Mouse (Mus musculus) urinary bladder, postnatal 14 days (tissue): ENCODE results near the gene Usp46.
"Not testable (repeated sequence)": the region's sequence is repeated elsewhere in the genome, so short reads cannot be mapped to it uniquely, and the experiment has no call there.

ENCODE experiments used
- DNase-seq: peaks from one replicate; pipeline ENCODE4 v3.0.0; 2021; ENCODE audit warnings: low spot score

Gene Usp46

DNA sequence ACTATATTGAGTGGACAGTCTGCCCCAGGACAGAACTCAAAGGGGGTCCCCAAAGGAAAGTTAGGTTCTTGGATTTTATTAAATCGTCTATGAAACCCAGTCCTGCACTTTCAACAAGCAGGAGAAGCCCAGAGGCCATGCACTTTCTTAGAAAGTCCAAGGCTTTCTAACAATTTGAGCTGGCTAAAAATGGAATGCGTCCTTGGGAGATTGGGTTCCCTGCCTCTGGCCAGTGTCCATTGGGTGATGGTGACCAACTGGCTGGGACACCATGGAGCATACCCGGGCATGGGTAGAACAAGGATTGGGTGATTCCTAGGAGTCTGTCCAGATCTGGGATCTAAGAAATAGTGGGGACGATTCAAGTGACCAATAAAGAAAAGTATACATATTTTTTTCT lies 47.7 kb downstream of the Usp46 start:
- DNase-seq: no peak

DNA sequence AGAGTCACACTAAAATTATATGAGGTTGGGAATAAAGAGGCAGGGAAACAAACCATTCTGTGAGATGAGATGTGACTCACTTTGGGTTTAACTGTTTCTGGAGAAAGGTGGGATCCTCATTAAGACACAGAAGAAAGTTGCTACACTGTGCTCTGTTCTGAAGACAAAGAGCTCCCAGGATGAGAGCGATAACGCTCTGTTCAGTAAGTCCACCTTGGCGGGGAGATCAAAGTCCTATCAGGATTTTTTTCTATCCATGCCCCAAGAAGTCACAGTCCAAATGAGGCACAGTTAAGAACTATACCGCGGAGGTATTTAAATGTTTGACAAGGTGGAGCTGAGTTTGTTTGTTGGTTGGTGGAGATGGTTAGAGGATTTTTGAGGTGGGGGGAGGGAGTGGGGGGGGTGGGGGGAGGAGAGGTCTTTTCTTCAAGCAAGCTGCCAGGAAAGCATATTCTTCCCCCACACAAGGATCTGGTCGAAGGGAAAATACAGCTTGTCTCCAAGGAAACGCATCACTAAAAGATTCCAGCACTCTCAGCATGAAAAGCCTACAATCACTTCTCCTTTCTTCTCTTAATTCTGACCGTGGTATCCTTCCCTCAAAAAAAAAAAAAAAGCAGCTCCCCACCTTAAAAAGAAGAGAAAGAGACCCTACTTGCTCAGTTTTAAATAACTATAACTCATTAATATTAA lies 49.2 kb downstream of the Usp46 start:
- no peak for DNase-seq

DNA sequence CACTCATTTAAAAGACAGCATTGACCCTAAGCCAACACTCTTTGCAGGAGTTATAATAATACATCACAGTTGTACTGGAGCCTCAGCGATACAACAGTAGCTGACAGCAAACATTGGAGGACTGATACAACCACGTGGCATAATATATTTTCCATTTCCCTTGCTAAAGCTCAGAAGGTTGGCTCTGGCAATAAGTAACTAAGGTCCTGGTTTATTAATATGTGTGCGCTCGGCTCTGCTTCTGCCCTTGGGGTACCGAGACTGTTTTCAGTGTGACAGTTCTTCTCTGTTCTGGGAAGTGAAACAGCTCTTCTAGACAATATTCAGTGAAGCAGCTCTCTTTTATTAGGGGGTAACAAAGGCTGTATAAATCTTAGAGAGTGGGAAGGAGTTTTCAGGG lies 50.7 kb downstream of the Usp46 start:
- no peak for DNase-seq

DNA sequence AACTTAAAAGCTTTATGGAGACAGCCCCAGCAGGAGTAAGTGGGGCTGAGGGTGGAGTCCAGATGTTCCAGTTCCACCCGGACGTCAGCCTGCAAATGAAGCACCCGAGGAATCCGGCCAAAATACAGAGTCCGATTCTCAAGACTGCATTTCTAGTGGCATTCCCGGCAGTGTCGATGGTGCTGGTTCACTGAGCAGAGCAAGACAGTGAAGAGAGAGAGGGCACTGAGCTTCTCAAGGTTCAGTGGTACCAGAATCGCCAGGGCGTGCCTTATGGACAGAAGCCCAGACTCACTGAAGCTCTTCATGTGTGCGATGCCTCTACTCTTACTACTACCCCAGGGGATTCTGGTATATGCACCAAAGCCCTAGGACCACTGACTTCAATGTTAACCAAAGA lies 56.6 kb downstream of the Usp46 start:
- DNase-seq: no peak

DNA sequence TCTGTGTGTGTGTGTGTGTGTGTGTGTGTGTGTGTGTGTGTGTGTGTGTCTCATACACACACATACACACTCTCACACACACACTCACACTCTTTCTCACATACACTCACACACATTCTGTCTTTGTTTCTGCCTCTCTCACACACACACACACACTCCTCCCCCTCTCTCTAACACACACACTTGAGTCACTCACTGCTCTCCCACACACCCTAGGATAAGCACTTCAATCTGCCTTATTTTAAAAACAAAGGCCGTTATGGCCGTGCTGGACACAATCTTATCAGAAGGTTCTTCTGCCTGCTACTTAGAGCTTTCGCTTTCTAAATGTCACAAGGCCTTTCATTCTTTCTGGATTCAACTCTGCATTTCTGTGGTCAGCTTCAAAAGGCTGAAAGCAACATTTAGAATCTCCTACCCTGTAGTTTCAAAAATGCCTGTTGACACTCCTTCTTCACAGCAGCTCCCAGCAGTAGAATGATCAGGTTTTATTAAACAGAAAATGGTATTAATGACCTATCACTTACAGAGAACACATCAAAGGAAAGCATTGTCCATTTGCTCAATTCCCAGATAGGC lies 60.6 kb downstream of the Usp46 start:
- no peak for DNase-seq

DNA sequence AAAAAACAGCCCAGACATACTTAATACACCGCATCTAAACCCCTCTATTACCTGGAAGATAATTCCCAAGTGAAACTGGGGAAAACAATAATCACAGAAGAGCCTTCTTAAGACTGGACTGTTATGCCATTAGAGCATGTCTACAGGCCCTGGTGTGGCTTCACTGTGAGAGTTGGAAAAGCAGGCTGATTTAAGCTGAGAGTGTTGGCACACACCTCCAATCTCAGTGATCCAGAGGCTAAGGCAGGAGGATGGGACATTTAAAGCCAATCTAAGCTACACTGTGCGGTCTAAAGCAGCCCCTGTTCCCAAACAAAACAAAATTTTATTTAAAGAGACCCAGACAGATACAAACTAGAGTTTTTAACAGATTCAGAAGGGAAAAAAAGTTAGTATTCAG lies 62.3 kb downstream of the Usp46 start:
- no peak for DNase-seq

DNA sequence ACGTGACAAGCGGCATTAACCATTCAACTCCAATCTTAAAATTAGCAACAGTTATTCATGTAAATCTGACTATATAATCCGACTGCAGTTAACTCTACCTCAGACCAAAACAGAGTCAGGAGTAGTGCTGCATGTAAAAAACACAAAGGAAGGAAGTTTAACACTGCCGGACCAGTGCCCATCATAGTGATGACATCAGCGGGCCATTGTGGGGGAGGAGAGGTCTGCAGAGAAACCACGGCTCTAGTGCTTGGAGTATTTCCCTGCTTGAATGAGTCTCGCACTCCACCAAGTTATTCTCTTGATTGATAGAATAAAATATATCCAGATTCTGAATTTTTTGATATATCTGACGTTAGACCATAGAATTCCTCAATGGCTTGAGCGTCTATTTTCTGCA lies 66.5 kb downstream of the Usp46 start:
- DNase-seq: no peak

DNA sequence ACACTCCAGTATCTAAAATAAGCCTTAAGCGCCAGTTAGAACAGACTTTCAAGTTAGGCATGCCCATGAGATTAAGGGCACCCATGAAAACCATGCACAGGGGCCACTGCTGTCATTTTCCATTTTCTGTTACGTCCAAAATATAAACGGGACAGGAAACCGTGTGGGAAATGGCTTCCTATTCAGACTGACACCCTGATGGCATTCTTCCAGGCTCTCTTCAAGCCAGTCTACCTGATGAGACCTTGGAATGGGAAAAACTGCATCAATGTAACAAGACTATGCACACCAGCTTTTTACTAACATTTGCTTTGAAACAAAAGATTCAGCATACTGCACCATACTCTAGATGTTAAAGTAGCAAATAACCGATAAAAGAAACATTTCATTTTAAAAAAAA lies 69.3 kb downstream of the Usp46 start:
- DNase-seq: no peak

DNA sequence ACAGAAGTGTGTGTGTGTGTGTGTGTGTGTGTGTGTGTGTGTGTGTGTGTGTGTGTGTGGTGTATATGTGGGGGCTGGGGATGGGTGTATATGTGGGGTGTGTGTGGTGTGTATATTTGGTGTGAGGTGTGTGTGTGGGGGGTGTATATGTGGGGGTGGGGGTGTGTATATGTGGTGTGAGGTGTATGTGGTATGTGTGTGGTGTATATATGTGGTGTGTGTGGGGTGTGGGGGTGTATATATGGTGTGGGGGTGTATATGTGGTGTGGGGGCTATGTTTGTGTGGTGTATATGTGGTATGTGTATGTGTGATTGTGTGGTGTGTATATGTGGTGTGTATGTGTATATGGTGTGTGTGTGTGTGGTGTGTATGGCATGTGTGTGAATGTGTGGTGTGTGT lies 73.4 kb downstream of the Usp46 start:
- no peak for DNase-seq

DNA sequence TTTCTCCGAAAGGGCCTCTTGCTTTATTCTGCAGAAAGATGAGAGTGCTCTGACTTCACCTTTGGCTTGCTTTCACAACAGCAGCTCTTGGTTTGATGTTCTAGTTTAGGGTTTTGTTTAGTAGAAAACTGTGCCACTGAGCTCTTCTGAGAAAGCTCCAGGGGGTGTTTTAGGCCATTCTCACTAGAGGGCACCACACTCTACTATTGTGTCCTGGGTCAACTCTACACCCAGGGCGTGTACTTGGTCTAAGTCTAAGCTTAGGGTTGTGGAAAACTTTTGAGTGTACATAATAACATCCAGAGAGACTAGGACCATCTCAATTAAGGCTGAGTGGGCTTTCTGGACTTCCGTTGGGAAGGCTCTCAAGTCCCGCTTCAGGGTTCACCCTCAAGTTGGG lies 74.7 kb downstream of the Usp46 start:
- DNase-seq: peak; percentile 22

DNA sequence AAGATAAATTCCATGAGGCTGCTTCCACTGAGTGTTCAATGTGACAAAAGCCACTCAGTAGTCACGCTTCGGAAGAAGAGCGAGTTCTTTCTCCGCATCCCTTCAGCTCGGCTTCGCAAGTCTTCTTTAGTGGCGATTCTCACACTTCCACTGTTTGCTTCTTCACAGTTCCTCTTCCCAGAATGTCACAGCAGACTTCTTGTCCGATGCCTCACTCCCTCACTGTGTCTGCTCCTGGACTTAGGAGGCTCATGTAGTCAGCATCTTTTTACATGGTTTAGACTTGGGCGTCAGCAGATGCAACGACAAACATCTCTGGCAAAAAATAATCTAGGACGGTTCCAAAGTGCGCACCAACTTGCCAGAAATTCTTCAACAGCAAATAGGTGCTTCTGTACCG lies 75.9 kb downstream of the Usp46 start:
- DNase-seq: no peak

DNA sequence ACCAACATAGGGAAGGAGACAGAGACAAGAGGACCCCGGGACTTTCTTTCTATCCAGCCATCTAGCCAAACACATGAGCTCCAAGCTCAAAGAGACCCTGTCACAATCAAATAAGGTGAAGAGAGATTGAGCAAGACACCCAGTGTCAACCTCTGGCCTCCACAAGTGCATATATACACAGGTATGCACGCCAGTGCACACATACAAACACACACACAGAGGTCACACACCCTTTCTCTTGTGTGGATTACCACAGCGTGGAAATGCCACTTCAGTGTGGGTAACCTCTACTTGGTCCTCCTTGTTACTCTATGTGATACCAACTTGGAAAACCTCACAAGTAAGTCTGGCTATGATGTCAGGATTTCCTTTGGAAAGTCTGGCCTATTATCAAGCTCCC lies 78.7 kb downstream of the Usp46 start:
- no peak for DNase-seq

DNA sequence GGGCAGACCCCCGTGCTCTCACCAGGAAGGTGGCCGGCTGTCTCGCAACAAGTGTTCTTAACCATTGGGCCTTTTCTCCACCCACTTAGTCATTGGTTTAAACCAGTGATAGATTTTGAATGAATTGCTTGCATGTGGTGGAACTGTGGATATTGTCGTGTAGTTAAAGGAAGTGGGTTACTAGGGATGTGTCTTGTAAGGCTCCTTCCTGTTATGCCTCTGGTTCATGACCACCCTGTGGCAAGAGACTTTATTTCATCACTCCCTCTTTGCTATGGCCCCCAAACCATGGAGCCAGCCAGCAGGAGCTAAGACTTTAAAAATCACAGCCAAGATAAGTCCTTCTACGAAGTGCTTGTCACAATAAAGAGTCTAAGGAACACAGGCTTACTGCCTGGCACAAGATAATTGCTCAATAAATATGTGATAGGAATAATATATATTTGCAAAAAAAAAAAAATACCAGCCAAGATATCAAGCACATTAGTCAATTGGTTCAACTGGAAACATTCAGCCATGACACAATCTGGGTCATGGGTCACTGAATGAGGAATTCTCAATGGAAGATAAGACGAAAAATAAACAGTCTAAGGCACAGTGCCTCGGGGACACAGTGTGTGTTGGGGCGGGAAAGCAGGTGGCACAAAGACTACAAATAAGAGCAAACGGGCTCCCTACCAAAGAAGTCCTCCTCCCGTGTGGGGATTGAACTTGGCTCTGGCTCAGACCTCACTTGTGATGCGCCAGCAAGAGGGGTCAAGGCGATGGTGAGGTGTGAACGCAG lies 80.3 kb downstream of the Usp46 start:
- DNase-seq: no peak

DNA sequence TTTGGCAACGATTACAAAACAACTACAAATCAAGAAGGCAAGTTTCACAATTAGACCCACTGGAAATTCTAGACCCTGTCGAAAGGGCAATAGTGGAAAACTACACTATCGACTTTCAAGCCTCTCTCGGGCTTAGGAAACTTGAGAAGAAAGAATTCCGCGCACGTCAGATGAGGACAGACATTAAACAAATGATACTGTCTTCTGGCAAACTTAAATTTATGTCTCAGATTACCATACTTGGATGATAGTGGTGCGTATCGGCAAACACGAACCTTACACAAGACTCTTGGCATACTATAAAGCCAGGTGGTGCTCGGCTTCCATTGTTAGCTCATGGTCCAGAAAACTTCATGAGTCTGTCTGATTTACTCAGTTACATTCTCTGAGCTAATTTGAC lies 90.8 kb downstream of the Usp46 start:
- no peak for DNase-seq

DNA sequence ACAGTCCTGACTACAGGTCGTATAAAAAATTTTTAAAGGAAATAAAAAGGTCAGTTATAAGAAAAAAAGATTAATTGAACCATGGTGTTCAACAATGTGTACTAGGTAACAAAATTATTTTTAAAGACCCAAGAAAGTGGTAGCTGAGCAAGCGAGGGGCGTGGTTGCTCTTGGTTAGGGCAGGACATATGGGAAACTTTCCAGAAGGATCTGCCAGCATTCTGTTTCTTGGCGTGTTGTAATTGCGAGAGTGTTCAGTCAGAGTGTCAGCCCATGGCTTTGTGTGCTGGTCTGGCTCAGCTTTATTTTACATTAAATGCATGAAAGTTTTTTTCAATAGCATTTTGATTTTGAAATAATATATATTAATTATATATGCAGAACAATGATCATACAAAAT lies 96.5 kb downstream of the Usp46 start:
- peak; percentile 11 for DNase-seq

DNA sequence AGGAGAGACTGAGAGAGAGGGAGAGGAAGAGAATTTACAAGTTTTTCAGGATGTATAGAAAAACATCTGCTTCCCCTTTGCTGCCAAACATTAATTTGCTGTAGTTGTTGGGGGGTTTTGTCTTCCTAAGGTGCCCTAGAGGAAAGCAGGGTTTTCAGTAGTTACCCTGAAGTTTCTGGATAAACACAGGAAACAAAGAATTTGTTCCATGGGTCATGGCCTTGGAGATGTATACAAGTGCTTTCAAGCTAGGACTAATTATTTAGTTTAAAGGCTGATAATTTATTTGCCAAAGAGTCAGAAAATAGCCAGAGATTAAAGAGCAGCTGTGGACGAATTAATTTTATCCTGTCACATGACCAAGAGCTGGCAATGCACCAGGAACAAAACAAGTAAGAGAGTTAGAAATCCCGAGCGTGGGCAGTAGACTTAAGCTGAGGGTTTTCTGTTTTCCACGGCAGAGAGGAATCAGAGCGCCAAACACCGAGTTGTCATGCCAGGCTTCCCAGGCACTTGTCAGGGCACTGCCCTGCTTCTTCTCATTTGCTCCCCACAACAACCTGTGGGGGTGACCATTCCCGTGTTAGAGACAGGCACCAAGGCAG lies 98.1 kb downstream of the Usp46 start:
- peak; percentile 30 for DNase-seq

DNA sequence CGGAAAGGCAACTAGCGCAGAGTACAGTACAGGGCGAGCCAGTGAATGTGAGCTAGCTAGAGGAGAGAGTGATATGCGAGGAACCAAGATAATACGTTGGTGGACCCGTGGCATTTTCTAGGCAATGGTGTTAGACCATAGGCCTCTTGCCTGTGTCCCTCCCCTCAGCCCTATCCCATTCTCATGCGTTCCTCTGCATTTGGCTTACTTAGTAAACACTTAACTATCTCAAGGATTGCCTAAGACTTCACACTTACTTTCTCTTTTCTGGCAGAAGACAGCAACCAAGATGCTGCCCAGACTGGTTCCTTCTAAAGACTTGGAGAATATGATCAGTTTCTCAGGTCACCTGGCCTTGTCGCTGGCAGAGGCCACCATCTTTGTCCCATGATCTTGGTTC lies 98.9 kb downstream of the Usp46 start:
- no peak for DNase-seq

DNA sequence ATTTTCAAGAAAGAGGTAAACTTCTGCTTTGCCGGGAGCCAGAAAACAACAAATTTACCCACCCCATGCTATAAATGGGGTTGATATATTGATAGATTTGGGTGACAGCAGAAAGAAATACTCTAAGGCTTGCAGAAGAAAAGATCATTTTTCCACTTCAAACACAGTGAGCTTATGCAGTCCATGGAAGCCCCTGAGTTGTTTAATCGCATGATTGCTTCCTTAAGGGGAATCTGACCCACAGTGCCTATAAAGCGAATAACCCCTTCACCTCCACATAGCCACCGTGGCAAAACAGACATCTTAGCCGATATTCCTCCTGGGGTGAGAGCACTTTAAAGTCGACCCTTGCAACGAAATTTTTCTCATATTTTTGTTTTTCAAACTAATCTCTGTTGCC lies 108.5 kb downstream of the Usp46 start:
- DNase-seq: no peak

DNA sequence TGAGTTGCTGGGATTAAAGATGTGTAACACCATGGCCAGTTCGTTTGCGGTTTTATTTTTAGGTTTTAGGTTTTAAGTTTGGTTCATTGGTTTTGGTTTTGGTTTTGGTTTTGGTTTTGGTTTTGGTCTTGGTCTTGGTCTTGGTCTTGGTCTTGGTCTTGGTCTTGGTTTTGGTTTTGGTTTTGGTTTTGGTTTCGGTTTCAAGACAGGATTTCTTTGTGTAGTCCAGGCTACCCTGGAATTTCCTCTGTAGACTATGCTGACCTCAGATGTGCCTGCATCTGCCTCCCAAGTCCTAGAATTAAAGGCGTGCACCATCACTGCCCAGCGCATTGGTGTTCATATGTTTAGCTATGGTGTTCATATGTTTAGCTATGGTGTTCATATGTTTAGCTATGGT lies 109.6 kb downstream of the Usp46 start:
- DNase-seq: not testable (repeated sequence)

DNA sequence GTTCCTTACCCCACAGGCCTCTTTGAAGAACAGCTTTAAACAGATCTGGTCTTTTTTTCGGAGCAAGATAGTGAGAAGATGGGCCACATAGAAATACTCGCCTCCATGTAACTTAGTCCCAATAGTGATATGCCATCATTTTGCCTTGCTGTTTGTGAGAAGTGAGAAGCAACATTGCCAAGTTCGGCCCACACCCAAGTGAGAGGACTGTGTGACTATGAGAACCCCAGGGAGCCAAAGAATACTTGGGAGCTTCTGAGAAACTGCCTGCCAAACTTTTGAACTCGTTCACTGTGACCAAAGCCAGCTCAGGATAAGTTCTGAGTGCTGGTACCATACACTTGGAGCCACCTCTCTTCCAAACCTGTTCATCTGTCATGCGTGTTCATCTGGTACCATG lies 110.1 kb downstream of the Usp46 start:
- DNase-seq: no peak

DNA sequence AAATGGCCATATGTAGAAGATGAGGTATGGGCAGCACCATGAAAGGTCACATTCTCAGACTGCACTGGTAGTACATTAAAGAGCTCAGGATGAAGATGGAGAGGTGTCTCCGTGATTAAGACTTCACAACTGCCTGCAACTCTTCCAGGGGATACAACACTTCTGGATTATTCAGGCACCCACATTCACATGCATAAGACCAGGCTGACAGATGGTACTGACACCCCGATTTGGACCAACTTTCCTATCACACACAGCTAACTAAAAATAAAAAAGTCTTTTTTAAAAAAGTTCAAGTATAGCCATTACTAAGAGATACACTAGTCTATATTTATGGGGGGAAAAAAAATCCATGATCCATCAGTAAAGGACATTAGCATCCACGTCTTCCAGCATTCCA lies 112.5 kb downstream of the Usp46 start:
- no peak for DNase-seq

DNA sequence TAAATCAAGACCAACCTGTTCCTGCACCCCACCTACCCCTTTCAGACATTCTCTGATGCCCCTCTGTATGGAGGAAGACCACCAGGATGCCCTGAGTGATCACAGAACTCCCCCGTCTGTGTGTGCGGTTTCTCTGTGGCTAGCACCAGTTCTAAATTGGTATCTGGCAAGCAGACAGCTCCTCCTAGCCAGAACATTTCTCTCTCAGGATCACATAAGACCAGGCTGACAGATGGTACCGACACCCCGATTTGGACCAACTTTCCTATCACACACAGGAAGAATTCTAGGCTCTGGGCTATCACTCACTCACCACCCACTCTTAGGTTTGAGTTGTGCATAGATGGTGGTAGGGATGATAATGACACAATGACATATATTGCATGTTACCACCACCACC lies 113.2 kb downstream of the Usp46 start:
- no peak for DNase-seq

DNA sequence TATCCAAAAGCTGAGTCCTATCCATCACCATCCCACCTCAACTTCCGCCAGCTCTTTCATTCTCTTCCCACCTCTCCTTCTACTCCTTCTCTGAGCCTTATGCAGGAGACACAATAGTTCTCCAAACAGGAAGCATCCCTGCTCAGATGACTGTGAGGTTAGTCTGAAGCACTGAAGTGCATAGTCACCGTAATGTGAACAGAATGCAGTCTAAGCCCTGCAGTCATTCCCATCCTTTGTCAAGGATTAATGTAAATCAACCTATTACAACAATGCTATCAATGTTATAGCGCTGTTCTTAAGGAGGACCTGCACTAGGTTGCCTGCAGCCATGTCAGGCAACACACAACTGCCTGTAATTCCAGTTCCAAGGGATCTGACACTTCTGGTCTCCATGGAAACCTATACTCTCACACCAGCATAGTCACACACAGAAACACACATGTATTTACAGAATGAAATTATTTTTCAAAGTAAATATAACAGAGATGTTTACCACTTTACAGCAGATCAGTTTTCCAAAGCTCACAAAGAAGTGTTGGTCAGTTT lies 115.1 kb downstream of the Usp46 start:
- DNase-seq: no peak
